Comparison of ENCODE assay signal across 23 mouse cellular contexts in the genomic region with DNA sequence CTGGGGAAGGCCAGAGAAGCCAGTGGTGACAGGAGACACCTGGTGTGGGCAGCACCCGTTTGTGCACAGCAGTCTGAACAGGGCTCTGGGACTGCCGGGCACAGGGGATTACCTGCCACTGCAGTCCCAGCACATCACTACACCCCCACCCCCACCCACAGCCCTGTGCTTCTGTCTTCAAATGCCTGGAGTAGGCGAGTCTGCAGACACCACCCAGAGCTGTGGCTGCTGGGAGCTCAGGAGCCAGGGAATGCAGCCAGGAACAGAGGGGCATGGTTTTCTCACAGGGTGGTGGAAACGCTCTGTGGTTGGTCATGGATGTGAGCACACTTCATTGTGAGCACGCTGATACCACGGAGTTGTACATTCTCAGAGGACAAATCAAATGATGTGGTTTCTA. TPM values are rescaled to one million over a fixed set of nuclear protein-coding genes. Genes with fewer than 3 reads are reported as not detected.
A peak's percentile ranks its signal among the peaks of the same experiment; 100 is the strongest.
DNase-seq lines count a peak whose midpoint lies in the region; ATAC-seq lines count a peak whose summit lies in the region.
"Had no signal": no experiment of that assay in that cellular context is flagged by ENCODE, and none has a peak within 500 bp of the region (broad histone marks: within the 10 kb centered on the region; RNA-seq: fewer than 3 reads in every experiment).

No protein-coding gene starts in this region.

- H3K36me3 ChIP-seq in neural tube, embryonic 13.5 days = peaks cover 4% of the 10 kb centered on the region
- H3K36me3 ChIP-seq in kidney, embryonic 16.5 days (ENCODE audit: insufficient read depth, low read length) = no peaks in the 10 kb centered on the region
- H3K36me3 ChIP-seq: forebrain, embryonic 15.5 days had no signal

- H3K9me3 ChIP-seq in neural tube, embryonic 13.5 days = no peaks in the 10 kb centered on the region
- H3K9me3 ChIP-seq in kidney, embryonic 16.5 days (ENCODE audit: low read length) = no peaks in the 10 kb centered on the region
- H3K9me3 ChIP-seq: embryonic facial prominence, embryonic 10.5 days; embryonic facial prominence, embryonic 12.5 days; forebrain, embryonic 13.5 days; forebrain, embryonic 15.5 days; G1E had no signal

- H3K27ac ChIP-seq in neural tube, embryonic 13.5 days (replicated peaks) = 0 out of 2 replicates have a peak overlapping the region, but pooled peaks have one; percentile 7
- no peak overlapping the region for H3K27ac ChIP-seq in kidney, embryonic 16.5 days (ENCODE audit: low read length)
- H3K27ac ChIP-seq: embryonic facial prominence, embryonic 10.5 days; embryonic facial prominence, embryonic 12.5 days; forebrain, embryonic 13.5 days; forebrain, embryonic 15.5 days had no signal

- H3K9ac ChIP-seq in neural tube, embryonic 13.5 days = no peak overlapping the region
- no peak overlapping the region for H3K9ac ChIP-seq in kidney, embryonic 16.5 days (replicated peaks; ENCODE audit: low read length)
- H3K9ac ChIP-seq: embryonic facial prominence, embryonic 12.5 days; forebrain, embryonic 13.5 days; forebrain, embryonic 15.5 days; forebrain, postnatal 0 days had no signal

- 61% methylated on average over 6 of the region's 6 CpGs for WGBS in neural tube, embryonic 13.5 days
- WGBS in kidney, embryonic 16.5 days = 62% methylated on average over 6 of the region's 6 CpGs

- DNase-seq in frontal cortex, postnatal 14 days (ENCODE audit: low spot score in 2 of 2) = no peak
- DNase-seq in neural tube, embryonic 10.5 days (ENCODE audit: extremely low spot score, low spot score) = no peak
- DNase-seq: adrenal gland, adult 2 months; adrenal gland, postnatal 10 days; adrenal gland, postnatal 25 days; B cell, adult 2 months; cerebellum, adult 11-12 months; cerebellum, adult 2 months; cerebellum, adult 9-10 months; cerebellum, postnatal 10 days; cerebellum, postnatal 25 days; forebrain, postnatal 0 days had no signal

- peak; percentile 73 for ATAC-seq in frontal cortex, adult (ENCODE audit: low TSS enrichment)
- ATAC-seq in neural tube, embryonic 13.5 days (ENCODE audit: low read depth) = no peak
- ATAC-seq in kidney, embryonic 16.5 days (ENCODE audit: low FRiP score, low TSS enrichment) = no peak
- ATAC-seq: CD4-positive, CD25-positive, alpha-beta regulatory T cell, adult 4 months; forebrain, embryonic 13.5 days; forebrain, embryonic 15.5 days; forebrain, postnatal 0 days; Patski had no signal

- no peak overlapping the region for H3K4me3 ChIP-seq in neural tube, embryonic 13.5 days
- H3K4me3 ChIP-seq in kidney, embryonic 16.5 days (ENCODE audit: low read length) = no peak overlapping the region
- H3K4me3 ChIP-seq: embryonic facial prominence, embryonic 10.5 days; embryonic facial prominence, embryonic 12.5 days; forebrain, embryonic 13.5 days; forebrain, embryonic 15.5 days had no signal

- no peaks in the 10 kb centered on the region for H3K27me3 ChIP-seq in neural tube, embryonic 13.5 days
- H3K27me3 ChIP-seq in kidney, embryonic 16.5 days (ENCODE audit: insufficient read depth, low read length) = no peaks in the 10 kb centered on the region
- H3K27me3 ChIP-seq: CH12.LX; embryonic facial prominence, embryonic 12.5 days; forebrain, embryonic 13.5 days; forebrain, embryonic 15.5 days; Patski had no signal

- peaks cover 54% of the 10 kb centered on the region for H3K4me1 ChIP-seq in neural tube, embryonic 13.5 days (replicated peaks)
- peaks cover 20% of the 10 kb centered on the region for H3K4me1 ChIP-seq in kidney, embryonic 16.5 days (ENCODE audit: insufficient read depth, low read length)

- H3K4me2 ChIP-seq in neural tube, embryonic 13.5 days = no peak overlapping the region
- no peak overlapping the region for H3K4me2 ChIP-seq in kidney, embryonic 16.5 days (replicated peaks; ENCODE audit: low read depth, low read length)
- H3K4me2 ChIP-seq: embryonic facial prominence, embryonic 12.5 days; forebrain, embryonic 13.5 days; forebrain, embryonic 15.5 days had no signal

RNA-seq across cellular contexts. Expression of gene Vstm2l, which starts 23.3 kb away (rescaled TPM):
- 26.2 and 34.3 TPM in 2 replicates for polyA plus RNA-seq in neural tube, embryonic 13.5 days (2015; fragmentation: Nextera tagmentation; extraction: Ambion mirVana)
- 0.21 and 0.22 TPM in 2 replicates for polyA plus RNA-seq in kidney, embryonic 16.5 days (2015; fragmentation: Nextera tagmentation; extraction: Ambion mirVana)
- polyA plus RNA-seq: CD4-positive, CD25-positive, alpha-beta regulatory T cell, adult 4 months; G1E; Patski had no signal

Comparison
In these comparisons a context has a peak if more than half of its experiments do, and no peak if none do; other contexts are left out.
1. RNA of gene Vstm2l, which starts 23.3 kb away (polyA plus RNA-seq): 26.2 to 34.3 TPM in neural tube, embryonic 13.5 days; 0.21 to 0.22 TPM in kidney, embryonic 16.5 days; every median in the first group is over 10 times any median in the second.